Mouse (Mus musculus): Measurements from ENCODE around the gene Gdf15.

GRCm38 (mm10) chr8:70671615-70672324, 39.5 kb upstream of the Gdf15 start:
- TF ChIP-seq CTCF (IDR thresholded peaks at IDR 0.05; ENCODE audit: insufficient read depth, low read length) (no peak), POLR2A (IDR thresholded peaks at IDR 0.05; ENCODE audit: borderline replicate concordance, extremely low read depth, low read depth, low read length) (no peak)

All from lung, adult 2 months (tissue).